Mouse (Mus musculus): Measurements from ENCODE around the gene Atxn1. TPM values are rescaled to one million over a fixed set of nuclear protein-coding genes. Genes with fewer than 3 reads are reported as not detected.

The Atxn1 gene
- total RNA-seq, 2 experiments from 2014 or later, result 126 to 156 TPM

DNA sequence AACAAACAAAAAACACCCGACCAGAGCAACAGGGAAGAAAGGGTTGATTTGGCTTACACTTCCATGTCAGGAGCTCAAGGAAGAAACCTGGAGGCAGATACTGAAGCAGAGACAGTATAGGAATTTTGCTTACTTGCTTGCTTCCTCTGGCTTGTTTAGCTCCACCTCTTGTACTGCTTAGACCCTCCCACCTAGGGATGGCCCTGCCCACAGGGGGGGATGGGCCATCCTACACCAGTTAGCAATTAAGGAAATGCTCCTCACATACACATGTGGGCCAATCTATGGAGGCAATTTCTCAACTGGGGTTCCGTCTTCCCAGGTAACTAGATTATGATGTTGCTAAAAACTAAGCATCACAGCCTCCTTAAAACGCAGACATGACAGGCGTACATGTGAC lies 39.5 kb downstream of the Atxn1 start:
- DNase-seq, result no peak

DNA sequence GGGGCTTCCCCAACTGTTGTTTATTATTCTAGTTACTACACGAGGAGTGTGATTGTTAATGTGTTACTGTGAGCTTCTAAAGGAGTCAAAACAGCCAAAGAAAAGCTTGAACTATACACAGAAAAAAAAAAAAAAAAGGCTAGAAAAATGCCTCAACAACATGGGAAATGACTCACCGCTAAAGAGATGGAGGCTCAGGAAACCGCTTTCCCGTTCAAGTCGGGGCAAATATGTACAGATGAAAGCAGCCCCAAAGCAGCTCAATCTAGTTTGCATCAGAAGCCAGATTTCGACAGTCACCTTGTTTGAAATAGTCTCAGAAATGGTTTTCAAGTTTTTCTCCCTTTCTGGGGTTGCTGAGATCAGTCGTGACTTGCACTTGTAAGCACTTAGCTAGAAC lies 40.3 kb downstream of the Atxn1 start:
- no peak for DNase-seq

- DNase-seq, result no peak
These were observed 41.7 kb downstream of the Atxn1 start for GRCm38 (mm10) chr13:45923086-45923485.

GRCm38 (mm10) chr13:45922467-45922866 lies 42.3 kb downstream of the Atxn1 start:
- no peak for DNase-seq

- no peak for DNase-seq
These were observed 45.7 kb downstream of the Atxn1 start for GRCm38 (mm10) chr13:45918956-45919711.

- no peak for DNase-seq
These were observed 46.8 kb downstream of the Atxn1 start for GRCm38 (mm10) chr13:45918006-45918380.

- DNase-seq, result no peak
These were observed 47.5 kb downstream of the Atxn1 start for GRCm38 (mm10) chr13:45917058-45918005.

DNA sequence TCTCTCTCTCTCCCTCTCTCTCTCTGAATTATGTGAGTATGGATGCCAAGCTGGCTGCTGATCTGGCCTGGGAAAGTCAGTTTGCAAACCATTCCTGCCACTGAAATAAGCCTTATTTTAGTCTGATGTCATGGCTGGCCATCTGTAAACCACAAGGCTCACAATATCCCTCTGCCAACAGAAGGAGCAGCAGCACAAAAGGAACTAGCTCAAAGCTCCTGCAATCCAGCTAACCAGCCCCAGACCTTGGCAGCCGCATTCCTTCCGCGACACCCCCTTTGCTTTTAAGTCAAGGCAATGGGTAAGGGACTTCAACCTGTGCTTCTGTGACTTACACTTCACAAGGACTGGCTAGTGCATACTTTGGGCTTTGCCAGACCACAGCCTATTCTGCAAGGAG lies 48.9 kb downstream of the Atxn1 start:
- no peak for DNase-seq

- DNase-seq, result no peak
These were observed 49.8 kb downstream of the Atxn1 start for GRCm38 (mm10) chr13:45915026-45915425.

GRCm38 (mm10) chr13:45914117-45914516 lies 50.7 kb downstream of the Atxn1 start:
- DNase-seq, result no peak

DNA sequence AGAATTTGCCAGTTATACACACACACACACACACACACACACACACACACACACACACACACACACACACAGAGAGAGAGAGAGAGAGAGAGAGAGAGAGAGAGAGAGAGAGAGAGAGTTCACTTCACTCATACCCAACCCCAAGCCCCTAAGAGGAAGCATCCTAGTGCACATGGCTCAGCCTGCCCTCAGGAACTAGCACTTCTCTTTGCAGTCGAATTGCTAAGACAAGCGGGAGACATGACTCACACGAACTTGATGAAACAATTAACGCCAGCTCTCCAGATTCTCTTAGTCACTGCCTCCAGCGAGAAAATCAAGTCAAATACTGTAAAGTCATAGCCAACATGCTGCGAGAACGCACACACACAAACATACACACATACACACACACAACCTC lies 53.0 kb downstream of the Atxn1 start:
- no peak for DNase-seq

- DNase-seq, result no peak
These were observed 53.7 kb downstream of the Atxn1 start for GRCm38 (mm10) chr13:45911069-45911468.

GRCm38 (mm10) chr13:45910348-45910747 lies 54.5 kb downstream of the Atxn1 start:
- no peak for DNase-seq

DNA sequence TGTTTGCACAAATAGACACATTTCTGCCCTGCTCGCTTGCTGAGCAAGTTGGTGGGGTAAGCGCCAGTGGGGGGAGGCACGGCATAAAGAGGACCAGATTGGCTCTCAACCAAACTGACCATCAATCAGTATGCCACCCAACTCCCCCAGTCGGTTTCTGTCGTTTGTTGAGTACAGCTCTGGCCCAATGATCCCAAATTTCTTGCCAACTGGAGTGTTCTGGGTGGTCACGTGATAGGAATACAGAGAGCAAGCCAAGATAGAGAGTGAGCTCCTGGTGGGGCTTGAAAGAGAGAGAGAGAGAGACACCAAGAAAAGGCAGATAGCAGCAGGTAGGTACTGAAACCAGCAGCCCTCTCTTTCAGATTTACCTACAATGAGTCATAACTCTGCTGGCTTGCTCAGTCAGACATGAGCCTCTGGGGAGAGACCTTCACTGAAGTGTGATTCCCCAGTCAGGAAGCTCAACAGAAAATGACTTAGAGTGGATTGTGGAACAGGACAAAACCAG lies 57.6 kb downstream of the Atxn1 start:
- no peak for DNase-seq

DNA sequence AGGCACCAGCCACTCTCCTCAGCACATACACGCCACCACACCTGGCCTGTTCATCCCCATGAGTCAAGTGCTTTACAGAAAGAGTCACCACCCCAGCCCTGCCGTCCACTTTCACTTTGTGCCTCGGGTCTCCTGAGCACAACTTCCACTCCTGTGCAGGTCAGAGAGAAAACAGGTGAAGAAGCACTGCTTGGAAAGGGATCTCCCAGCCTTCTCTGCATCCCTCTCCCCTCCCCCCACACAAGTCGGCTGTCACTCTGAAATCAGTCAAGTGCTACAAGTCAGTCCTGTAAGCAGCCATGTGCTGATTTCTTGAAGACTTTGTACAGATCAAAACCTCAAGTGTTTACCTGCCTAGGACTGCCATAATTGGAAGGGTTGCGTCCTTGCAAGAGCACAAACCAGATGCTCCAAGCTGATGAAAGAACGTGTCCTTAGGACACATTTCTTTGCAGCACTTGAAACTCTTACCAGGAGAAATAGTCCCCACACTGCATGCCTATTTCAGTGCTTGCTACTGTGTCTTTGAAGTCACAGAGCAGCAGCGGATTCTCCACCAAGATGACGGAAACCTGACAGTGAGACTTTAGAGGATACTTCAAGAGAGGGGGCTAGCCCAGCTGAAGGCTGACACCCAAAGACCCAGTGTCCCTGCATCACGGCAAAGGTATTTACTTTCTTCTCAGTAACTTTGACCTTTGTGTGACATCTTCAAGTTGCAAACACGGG lies 58.2 kb downstream of the Atxn1 start:
- DNase-seq, result no peak

DNA sequence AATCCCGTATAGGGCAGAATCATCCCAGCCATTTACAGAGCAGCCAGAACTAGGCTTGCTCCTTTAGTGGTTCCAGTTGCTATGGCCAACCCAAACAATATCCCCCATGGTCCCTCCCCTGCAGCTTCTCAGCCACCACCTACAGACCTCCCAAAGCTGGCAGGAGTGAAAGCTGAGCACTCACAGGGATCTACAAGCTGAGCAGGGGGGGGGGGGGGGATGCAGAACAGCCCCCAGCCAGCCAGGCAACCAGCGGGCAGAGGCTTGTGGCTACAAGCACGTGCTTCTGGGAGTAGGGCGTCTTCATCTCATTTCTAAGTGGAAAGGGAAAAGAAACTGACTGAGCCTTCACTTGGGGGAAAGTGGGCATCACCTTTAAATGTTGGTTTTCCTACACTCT lies 59.9 kb downstream of the Atxn1 start:
- no peak for DNase-seq

GRCm38 (mm10) chr13:45904456-45904855 lies 60.4 kb downstream of the Atxn1 start:
- no peak for DNase-seq

GRCm38 (mm10) chr13:45903519-45904274 lies 61.1 kb downstream of the Atxn1 start:
- no peak for DNase-seq

- no peak for DNase-seq
These were observed 62.4 kb downstream of the Atxn1 start for GRCm38 (mm10) chr13:45902457-45902856.

DNA sequence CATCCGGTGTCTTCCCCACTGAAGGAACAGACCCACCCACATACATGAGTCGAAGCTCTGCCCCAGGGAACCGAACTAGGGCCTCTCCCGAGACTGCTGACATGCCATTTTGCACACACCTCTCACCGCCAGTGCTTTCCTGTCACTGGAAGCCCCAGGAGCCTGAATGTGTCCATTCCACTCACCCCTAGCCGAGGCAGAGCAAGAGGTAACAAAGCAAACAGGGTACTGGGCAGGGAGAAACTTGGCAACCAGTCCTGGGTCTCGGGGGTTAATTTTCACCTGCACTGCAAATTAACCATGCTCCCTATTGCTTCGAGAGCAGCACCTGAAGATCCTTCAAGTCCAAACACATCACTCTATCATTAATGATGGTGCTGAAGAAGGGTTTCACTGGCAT lies 64.0 kb downstream of the Atxn1 start:
- no peak for DNase-seq

- no peak for DNase-seq
These were observed 67.2 kb downstream of the Atxn1 start for GRCm38 (mm10) chr13:45897571-45897970.

DNA sequence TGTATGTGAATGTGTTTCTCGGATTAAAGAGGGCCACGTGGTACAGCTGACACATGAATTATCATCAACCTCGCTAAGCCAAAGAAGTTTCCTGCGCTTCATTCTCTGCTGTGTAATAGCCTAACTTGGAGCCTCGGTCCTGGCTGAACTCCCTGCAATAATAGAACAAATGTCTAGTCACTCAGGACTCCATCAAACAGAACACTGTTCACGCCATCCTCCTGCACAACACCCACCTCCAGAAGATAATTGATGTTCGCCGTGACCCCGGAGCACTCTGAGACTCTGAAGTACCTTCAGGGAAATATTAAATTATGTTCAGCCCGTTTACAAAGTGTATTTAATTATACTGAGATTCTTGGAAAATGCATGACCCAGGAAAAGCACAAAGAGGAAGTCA lies 70.0 kb downstream of the Atxn1 start:
- no peak for DNase-seq
